Mouse (Mus musculus) embryonic facial prominence, embryonic 14.5 days (tissue): ENCODE data around the gene Cdc73. TPM values are rescaled to one million over a fixed set of nuclear protein-coding genes. Genes with fewer than 3 reads are reported as not detected.

Experiments used
- ATAC-seq: fragments of 200-750 bp; cut with Nextera tagmentation; 2 replicates; pipeline ENCODE4 v1.8.0; 2017; ENCODE audit warnings: low read depth, moderate number of reproducible peaks, moderate TSS enrichment
- DNase-seq: peaks from one replicate; pipeline ENCODE4 v3.0.0-alpha.2; 2015; ENCODE audit warnings: low spot score
- H3K27ac ChIP-seq: fragments of 300-500 bp; sonication (generic); replicated peaks from 2 replicates; pipeline ENCODE4 v1.5.1; 2014; ENCODE audit warnings: low read depth, mild to moderate bottlenecking, low read length, moderate library complexity
- H3K27me3 ChIP-seq: fragments of 300-500 bp; sonication (generic); replicated peaks from 2 replicates; pipeline ENCODE4 v1.6.1; 2014; ENCODE audit warnings: low read length; ENCODE audit not compliant: control insufficient read depth, insufficient read depth
- H3K36me3 ChIP-seq: fragments of 300-500 bp; sonication (generic); 2 replicates; pipeline ENCODE4 v1.6.1; 2014; ENCODE audit warnings: low read length, mixed read lengths; ENCODE audit not compliant: control insufficient read depth, insufficient read depth
- H3K4me1 ChIP-seq: fragments of 300-500 bp; sonication (generic); 2 replicates; pipeline ENCODE4 v1.6.1; 2014; ENCODE audit warnings: antibody characterized with exemption, low read length; ENCODE audit not compliant: control insufficient read depth, insufficient read depth
- H3K4me2 ChIP-seq: fragments of 300-500 bp; sonication (generic); 2 replicates; pipeline ENCODE4 v1.6.1; 2014; ENCODE audit warnings: low read depth, mild to moderate bottlenecking, low read length, moderate library complexity, mixed read lengths
- H3K4me3 ChIP-seq: fragments of 300-500 bp; sonication (generic); 2 replicates; pipeline ENCODE4 v1.5.1; 2014; ENCODE audit warnings: low read depth, mild to moderate bottlenecking, low read length
- H3K9ac ChIP-seq: fragments of 300-500 bp; sonication (generic); 2 replicates; pipeline ENCODE4 v1.6.1; 2014; ENCODE audit warnings: low read depth, mild to moderate bottlenecking, low read length, moderate library complexity, mixed read lengths
- H3K9me3 ChIP-seq: fragments of 300-500 bp; sonication (generic); 2 replicates; pipeline ENCODE4 v1.6.1; 2016; ENCODE audit warnings: low read length; ENCODE audit not compliant: control insufficient read depth
- WGBS: fragments of 180-500 bp; shearing (Covaris S2); extraction: QIAGEN DNeasy Blood & Tissue Kit; methylation state at CpG from one replicate; pipeline ENCODE4 v1.1.7; 2014; 5-methylcytosine and 5-hydroxymethylcytosine counted together
- polyA plus RNA-seq: library from polyadenylated mRNA; unstranded; fragments of >200 nt; fragmentation: Nextera tagmentation; extraction: Ambion mirVana; gene quantifications from 2 replicates; pipeline ENCODE4 v1.2.1, GENCODE M21; 2014

The Cdc73 gene
- polyA plus RNA-seq, 1 experiment from 2014 or later = 23.7 TPM

- H3K4me2 ChIP-seq = no peak overlapping the region
- no peak for ATAC-seq
- H3K27ac ChIP-seq = no peak overlapping the region
- H3K9ac ChIP-seq = no peak overlapping the region
- peaks cover 37% of the 10 kb centered on the region for H3K36me3 ChIP-seq
- H3K4me1 ChIP-seq = no peaks in the 10 kb centered on the region
- H3K9me3 ChIP-seq = no peaks in the 10 kb centered on the region
- WGBS = 80% methylated on average over 1 of the region's 1 CpGs
- H3K27me3 ChIP-seq = no peaks in the 10 kb centered on the region
- H3K4me3 ChIP-seq = no peak overlapping the region
- DNase-seq = no peak
These were observed 80.1 kb downstream of the Cdc73 start for GRCm38 (mm10) chr1:143622634-143623033.

DNA sequence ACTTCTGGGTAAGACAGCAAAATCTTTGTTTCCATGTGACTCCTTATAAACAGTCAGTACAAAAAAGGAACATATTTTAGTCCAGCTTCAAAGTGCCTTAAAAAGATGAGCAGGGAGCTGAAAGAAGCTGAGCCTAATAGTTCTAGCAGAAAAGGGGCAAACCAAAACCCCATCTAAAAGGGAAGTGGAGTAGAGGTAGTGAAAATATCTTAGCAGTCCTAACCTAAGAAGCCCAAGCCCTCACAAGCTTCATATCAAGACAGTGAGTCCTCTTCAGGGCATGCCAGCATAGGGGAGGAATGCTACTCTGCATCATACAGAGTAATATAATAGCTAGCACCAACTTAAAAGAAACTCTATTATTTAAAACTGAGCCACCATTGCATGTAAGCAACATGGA is 80.8 kb downstream of the Cdc73 start:
- H3K27ac ChIP-seq = no peak overlapping the region
- H3K27me3 ChIP-seq = no peaks in the 10 kb centered on the region
- no peak overlapping the region for H3K4me3 ChIP-seq
- no peaks in the 10 kb centered on the region for H3K9me3 ChIP-seq
- H3K4me1 ChIP-seq = no peaks in the 10 kb centered on the region
- H3K36me3 ChIP-seq = peaks cover 37% of the 10 kb centered on the region
- no peak overlapping the region for H3K9ac ChIP-seq
- DNase-seq (no peak), ATAC-seq (no peak)
- H3K4me2 ChIP-seq = no peak overlapping the region

DNA sequence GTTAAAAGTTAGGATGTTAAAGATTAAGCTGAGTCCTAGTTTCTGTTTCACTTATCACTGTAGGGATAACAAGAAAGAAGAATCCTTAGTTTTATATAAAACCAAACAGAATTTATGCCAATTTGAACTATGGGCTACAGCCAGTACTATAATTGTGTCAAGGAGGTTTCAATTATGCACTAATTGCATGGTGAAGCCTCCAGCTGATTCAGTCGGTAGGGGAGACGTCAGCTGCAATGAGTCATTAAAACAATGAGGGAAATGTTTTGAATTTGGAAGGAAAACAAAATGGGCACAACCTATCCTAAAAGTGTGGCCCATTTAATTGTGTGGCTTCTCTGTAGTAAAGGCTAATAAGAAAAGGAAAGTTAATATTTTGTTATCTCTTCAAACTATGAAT is 82.9 kb downstream of the Cdc73 start:
- no peaks in the 10 kb centered on the region for H3K4me1 ChIP-seq
- no peaks in the 10 kb centered on the region for H3K9me3 ChIP-seq
- no peak overlapping the region for H3K9ac ChIP-seq
- DNase-seq (peak; percentile 24), ATAC-seq (no peak)
- no peak overlapping the region for H3K27ac ChIP-seq
- peaks cover 28% of the 10 kb centered on the region for H3K36me3 ChIP-seq
- no peak overlapping the region for H3K4me3 ChIP-seq
- H3K4me2 ChIP-seq = no peak overlapping the region
- no peaks in the 10 kb centered on the region for H3K27me3 ChIP-seq
- 32% methylated on average over 2 of the region's 2 CpGs for WGBS

DNA sequence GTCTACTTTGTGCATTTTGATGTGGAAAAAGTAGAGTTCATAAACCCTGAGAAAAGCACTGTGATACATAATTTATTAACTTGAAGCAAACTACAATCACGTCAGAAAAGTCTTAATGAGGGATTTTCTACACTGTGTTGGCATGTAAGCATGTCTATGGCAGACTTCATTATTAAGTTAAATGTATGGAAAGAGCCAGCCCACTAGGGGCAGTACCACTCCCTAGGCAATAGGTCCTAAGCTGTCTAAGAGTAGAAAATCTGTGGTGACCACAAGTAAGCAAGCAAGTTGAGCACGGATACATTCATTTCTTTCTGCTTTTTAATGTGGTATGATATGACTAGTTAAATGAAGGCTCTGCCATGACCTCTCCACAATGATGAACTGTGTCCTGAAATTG is 89.8 kb downstream of the Cdc73 start:
- no peaks in the 10 kb centered on the region for H3K9me3 ChIP-seq
- H3K36me3 ChIP-seq = peaks cover 49% of the 10 kb centered on the region
- ATAC-seq (no peak), DNase-seq (no peak)
- H3K4me1 ChIP-seq = no peaks in the 10 kb centered on the region
- H3K27me3 ChIP-seq = no peaks in the 10 kb centered on the region
- H3K4me2 ChIP-seq = no peak overlapping the region
- H3K4me3 ChIP-seq = no peak overlapping the region
- no peak overlapping the region for H3K9ac ChIP-seq
- WGBS = 87% methylated on average over 2 of the region's 2 CpGs
- H3K27ac ChIP-seq = no peak overlapping the region

DNA sequence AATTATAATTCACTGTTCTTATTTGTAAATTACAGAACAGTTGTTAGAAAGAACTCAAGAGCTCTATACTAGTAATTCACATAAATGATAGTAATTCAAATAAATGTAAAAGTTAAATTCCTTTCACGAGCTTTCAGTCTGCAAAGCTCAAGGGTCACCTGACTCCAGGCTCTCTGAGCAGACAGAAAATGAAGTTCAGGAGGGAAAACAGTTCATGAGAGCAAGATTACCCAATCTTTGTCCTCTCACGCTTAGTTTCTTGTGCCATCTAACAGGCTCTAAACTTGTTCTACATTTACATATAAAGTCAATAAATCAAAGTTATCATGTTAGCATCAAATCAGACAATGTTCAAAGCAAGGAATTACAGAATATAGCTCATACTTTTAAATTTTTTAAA is 93.8 kb downstream of the Cdc73 start:
- ATAC-seq = no peak
- 74% methylated on average over 2 of the region's 2 CpGs for WGBS
- H3K4me1 ChIP-seq = no peaks in the 10 kb centered on the region

DNA sequence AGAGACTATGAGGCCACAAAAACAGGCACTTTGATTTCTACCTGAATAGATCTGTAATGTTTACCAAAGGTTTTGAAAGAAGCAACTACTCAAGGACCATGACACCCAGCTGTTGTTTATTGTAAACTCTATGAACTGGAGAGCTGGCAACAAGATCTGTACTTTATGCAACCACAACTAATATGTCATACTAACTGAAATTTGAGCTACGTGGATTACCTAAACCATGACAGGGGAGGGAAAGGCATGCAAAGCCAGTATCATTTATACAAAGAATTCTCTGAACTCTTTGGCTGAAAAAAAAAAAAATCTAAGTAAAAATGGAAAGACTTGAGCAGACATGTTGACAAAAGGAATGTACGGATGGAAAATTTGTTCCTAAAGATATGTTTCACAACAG is 105.8 kb downstream of the Cdc73 start:
- WGBS = 63% methylated on average over 2 of the region's 2 CpGs

More for the DNA sequence above, 93.8 kb downstream of the Cdc73 start:
- DNase-seq = no peak
- Histone ChIP-seq H3K9ac (no peak overlapping the region), H3K4me3 (no peak overlapping the region), H3K27ac (no peak overlapping the region), H3K27me3 (no peaks in the 10 kb centered on the region), H3K4me2 (no peak overlapping the region), H3K36me3 (peaks cover 31% of the 10 kb centered on the region), H3K9me3 (no peaks in the 10 kb centered on the region)

GRCm38 (mm10) chr1:143576824-143577543 is 125.7 kb downstream of the Cdc73 start:
- ATAC-seq = no peak
- H3K36me3 ChIP-seq = no peaks in the 10 kb centered on the region
- 79% methylated on average over 10 of the region's 10 CpGs for WGBS
- H3K4me3 ChIP-seq = no peak overlapping the region
- no peak overlapping the region for H3K9ac ChIP-seq
- no peak overlapping the region for H3K27ac ChIP-seq
- no peaks in the 10 kb centered on the region for H3K27me3 ChIP-seq
- no peak overlapping the region for H3K4me2 ChIP-seq
- no peak for DNase-seq
- H3K4me1 ChIP-seq = no peaks in the 10 kb centered on the region
- no peaks in the 10 kb centered on the region for H3K9me3 ChIP-seq

More for the DNA sequence above, 105.8 kb downstream of the Cdc73 start:
- DNase-seq (peak; percentile 53), ATAC-seq (peak; percentile 63; the same call in 1 of the 2 replicates)
- Histone ChIP-seq H3K4me3 (no peak overlapping the region), H3K27ac (no peak overlapping the region), H3K36me3 (no peaks in the 10 kb centered on the region), H3K9me3 (0 out of 2 replicates have a peak, but pooled peaks cover 4% of the 10 kb centered on the region), H3K9ac (no peak overlapping the region), H3K4me1 (no peaks in the 10 kb centered on the region), H3K4me2 (no peak overlapping the region), H3K27me3 (no peaks in the 10 kb centered on the region)

DNA sequence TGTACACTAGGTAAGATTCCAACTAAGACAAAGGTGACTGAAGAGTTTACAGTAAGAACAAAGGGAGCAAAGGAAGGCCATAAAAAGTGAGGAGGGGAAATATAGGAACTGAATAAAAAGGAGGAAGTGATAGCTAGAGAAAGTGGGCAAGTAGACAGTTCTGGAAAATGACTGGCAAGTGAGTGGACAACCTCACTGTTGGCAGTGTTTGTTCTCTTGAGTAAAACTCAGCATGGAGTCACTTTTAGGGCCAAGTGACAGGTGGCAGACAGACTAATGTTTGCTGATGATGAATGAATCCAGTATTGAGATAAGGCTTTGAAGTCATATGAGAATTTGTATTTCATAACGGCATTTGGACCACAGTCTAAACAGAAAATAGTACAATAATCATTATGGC is 144.5 kb downstream of the Cdc73 start:
- Histone ChIP-seq H3K9me3 (no peaks in the 10 kb centered on the region), H3K4me3 (no peak overlapping the region), H3K27ac (no peak overlapping the region), H3K27me3 (no peaks in the 10 kb centered on the region), H3K4me2 (no peak overlapping the region), H3K9ac (no peak overlapping the region), H3K36me3 (no peaks in the 10 kb centered on the region), H3K4me1 (no peaks in the 10 kb centered on the region)
- 78% methylated on average over 1 of the region's 1 CpGs for WGBS
- ATAC-seq = no peak
- no peak for DNase-seq

DNA sequence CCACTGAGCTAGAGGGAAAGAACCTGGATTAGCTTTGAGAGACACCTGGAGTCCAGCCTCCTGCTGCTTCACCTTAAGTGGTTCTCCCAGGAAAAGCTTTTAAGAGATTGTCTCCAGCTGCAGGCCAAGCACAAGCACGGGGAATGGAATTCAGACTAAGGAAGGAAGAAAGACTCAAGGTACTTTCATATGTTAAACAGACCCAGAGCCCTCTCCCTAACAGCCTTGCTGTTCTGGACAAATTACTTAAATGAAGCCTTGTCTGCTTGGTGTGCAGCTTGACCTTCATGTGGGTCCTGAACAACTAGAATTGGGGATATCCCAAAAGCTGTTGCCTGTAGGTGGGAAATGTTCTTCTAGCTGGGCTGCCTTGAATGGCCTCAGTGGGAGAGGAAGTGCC is 147.2 kb downstream of the Cdc73 start:
- WGBS = 5% methylated on average over 1 of the region's 1 CpGs

More for the DNA sequence above, 147.2 kb downstream of the Cdc73 start:
- no peaks in the 10 kb centered on the region for H3K27me3 ChIP-seq
- H3K4me1 ChIP-seq = no peaks in the 10 kb centered on the region
- ATAC-seq (no peak), DNase-seq (no peak)
- no peak overlapping the region for H3K27ac ChIP-seq
- H3K4me2 ChIP-seq = no peak overlapping the region
- H3K9ac ChIP-seq = no peak overlapping the region
- no peaks in the 10 kb centered on the region for H3K9me3 ChIP-seq
- no peaks in the 10 kb centered on the region for H3K36me3 ChIP-seq
- H3K4me3 ChIP-seq = no peak overlapping the region
